Mouse (Mus musculus): Measurements from ENCODE around the gene Hoxa11. TPM values are rescaled to one million over a fixed set of nuclear protein-coding genes. Genes with fewer than 3 reads are reported as not detected.

Gene Hoxa11
- polyA plus RNA-seq, 1 experiment from 2014 or later = not detected

DNA sequence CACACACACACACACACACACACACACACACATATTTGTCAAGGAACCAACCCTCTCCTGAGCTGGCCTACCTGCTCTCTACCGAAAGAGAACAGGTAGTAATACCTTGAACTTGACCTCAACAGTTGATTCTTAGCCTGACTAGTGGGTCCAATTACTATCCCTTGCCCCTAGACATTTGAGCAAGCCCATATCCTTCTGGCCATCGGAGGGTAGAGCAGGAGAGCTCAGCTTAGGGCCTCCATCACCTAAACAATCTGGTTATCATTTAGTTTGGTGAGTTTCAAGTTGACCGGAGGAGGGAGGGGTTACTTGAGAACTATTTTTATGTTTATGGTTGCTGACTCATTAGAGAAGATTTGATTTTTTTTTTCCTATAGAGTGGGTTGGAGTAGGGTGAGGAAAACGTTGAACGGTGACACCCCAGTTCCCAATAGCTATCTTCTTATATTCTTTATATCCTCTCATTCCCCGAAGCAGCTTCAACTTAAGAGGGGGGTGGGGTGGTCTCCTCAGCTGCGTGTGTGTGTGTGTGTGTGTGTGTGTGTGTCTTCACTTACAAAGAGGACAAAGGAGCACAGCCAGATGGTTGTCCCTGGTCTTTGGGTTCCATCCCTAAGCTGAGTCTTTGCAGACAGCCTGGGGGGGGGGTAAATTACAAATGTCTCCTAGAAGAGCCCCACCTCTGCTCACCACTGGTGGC is 5.7 kb upstream of the Hoxa11 start:
- Histone ChIP-seq H3K9ac (no peak overlapping the region), H3K27ac (ENCODE audit: low read depth) (no peak overlapping the region), H3K9me3 (ENCODE audit: low read depth, low read length) (no peaks in the 10 kb centered on the region), H3K4me3 (ENCODE audit: low read depth, low read length) (no peak overlapping the region), H3K27me3 (ENCODE audit: insufficient read depth, low read length) (peaks cover 97% of the 10 kb centered on the region), H3K36me3 (ENCODE audit: insufficient read depth) (no peaks in the 10 kb centered on the region), H3K4me2 (no peak overlapping the region), H3K4me1 (ENCODE audit: insufficient read depth) (no peaks in the 10 kb centered on the region)
- TF ChIP-seq CTCF (IDR thresholded peaks at IDR 0.05; ENCODE audit: low read depth) = no peak
- no peak for ATAC-seq (ENCODE audit: insufficient read depth)
- DNase-seq = no peak
- WGBS = 9% methylated on average over 7 of the region's 7 CpGs

DNA sequence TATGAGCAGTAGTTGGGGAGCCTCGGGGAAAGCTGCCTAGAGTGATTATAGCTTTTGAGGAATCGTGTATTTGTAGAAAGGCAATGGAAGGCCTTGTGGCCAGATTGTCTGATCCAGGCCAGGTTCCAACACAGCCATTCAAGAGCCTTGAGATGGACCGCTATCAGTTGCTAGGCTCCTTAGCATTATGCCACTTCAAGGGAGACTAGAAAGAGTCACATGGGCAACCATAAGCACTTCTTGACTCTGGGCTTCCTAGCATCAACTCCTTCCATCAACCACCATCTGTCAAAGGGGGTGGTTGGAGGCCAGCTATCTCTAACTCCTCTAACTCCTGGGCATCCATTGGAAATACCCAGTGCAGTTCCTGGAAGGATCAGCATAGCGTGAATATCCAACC is 4.2 kb upstream of the Hoxa11 start:
- no peaks in the 10 kb centered on the region for H3K4me1 ChIP-seq (ENCODE audit: insufficient read depth)
- ATAC-seq (ENCODE audit: insufficient read depth) = no peak
- no peak overlapping the region for H3K9ac ChIP-seq
- no peak overlapping the region for H3K27ac ChIP-seq (ENCODE audit: low read depth)
- peaks cover 99% of the 10 kb centered on the region for H3K27me3 ChIP-seq (ENCODE audit: insufficient read depth, low read length)
- no peak for DNase-seq
- 4% methylated on average over 4 of the region's 4 CpGs for WGBS
- H3K4me2 ChIP-seq = no peak overlapping the region
- TF ChIP-seq CTCF (IDR thresholded peaks at IDR 0.05; ENCODE audit: low read depth) = no peak
- no peaks in the 10 kb centered on the region for H3K36me3 ChIP-seq (ENCODE audit: insufficient read depth)
- no peak overlapping the region for H3K4me3 ChIP-seq (ENCODE audit: low read depth, low read length)
- H3K9me3 ChIP-seq (ENCODE audit: low read depth, low read length) = no peaks in the 10 kb centered on the region

DNA sequence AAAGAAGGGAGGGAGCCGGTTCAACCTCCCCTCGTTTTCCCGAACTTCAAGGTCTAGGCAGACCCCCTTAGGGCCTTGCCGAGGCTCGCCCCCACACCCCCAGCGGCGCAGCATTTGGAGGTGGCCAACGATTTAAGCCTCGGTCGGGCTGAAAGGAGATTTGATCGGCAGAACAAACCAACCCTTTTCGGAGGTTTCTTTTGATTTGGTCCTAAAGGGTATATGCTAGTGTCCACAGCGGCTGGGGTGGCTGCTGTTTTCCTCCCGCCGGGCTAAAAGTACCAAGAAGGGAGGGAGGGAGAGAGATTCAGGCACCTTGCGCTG is 3.8 kb upstream of the Hoxa11 start:
- peaks cover 99% of the 10 kb centered on the region for H3K27me3 ChIP-seq (ENCODE audit: insufficient read depth, low read length)
- ATAC-seq (ENCODE audit: insufficient read depth) (no peak), DNase-seq (no peak)
- no peaks in the 10 kb centered on the region for H3K4me1 ChIP-seq (ENCODE audit: insufficient read depth)
- no peak overlapping the region for H3K27ac ChIP-seq (ENCODE audit: low read depth)
- under 1% methylated on average over 16 of the region's 16 CpGs for WGBS
- no peak overlapping the region for H3K9ac ChIP-seq
- no peaks in the 10 kb centered on the region for H3K9me3 ChIP-seq (ENCODE audit: low read depth, low read length)
- TF ChIP-seq CTCF (IDR thresholded peaks at IDR 0.05; ENCODE audit: low read depth) = no peak
- H3K4me2 ChIP-seq = no peak overlapping the region
- H3K36me3 ChIP-seq (ENCODE audit: insufficient read depth) = no peaks in the 10 kb centered on the region
- H3K4me3 ChIP-seq (ENCODE audit: low read depth, low read length) = no peak overlapping the region

DNA sequence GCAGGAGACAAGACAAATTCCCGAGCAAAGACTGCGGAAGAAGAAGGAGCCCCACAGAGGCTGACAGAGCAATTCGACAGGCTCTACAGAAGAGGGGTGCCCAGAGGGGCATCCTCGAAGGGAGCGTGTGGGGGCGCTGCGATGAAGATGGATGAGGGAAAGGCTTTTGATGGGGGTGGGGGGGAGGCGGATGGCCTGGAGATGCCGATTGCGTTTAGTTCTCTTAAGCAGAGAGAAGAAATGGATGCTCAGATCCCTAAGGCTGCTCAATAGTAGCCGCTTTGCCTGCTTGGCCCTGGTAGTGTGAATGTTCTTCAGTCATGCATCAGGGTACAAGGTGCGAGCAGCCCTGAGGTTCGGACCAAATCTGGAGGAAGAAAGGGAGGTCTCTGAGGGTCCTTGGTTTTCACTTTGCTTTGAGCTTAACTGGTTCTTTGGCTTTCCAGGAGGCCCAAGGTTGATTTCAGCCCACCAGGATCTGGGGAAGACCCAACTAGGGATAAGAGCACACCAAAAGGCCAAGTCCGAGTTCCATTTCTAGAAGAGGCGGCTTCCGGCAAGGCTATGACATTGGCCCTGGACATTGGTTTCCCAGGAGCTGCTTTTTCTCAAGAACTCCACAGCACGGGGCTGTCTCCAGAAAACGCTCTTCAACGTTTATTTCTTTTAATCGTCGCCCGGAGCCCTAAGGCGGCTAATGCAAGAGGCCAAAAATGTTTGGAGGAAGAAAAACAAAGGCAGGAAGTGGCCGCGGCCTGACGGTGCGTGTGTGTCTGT is 3.2 kb upstream of the Hoxa11 start:
- Histone ChIP-seq H3K4me1 (ENCODE audit: insufficient read depth) (no peaks in the 10 kb centered on the region), H3K4me2 (no peak overlapping the region), H3K9me3 (ENCODE audit: low read depth, low read length) (no peaks in the 10 kb centered on the region), H3K36me3 (ENCODE audit: insufficient read depth) (no peaks in the 10 kb centered on the region), H3K9ac (no peak overlapping the region), H3K27ac (ENCODE audit: low read depth) (no peak overlapping the region), H3K4me3 (ENCODE audit: low read depth, low read length) (no peak overlapping the region), H3K27me3 (ENCODE audit: insufficient read depth, low read length) (peaks cover 99% of the 10 kb centered on the region)
- DNase-seq (no peak), ATAC-seq (ENCODE audit: insufficient read depth) (no peak)
- WGBS = 2% methylated on average over 27 of the region's 27 CpGs
- no peak for TF ChIP-seq CTCF (IDR thresholded peaks at IDR 0.05; ENCODE audit: low read depth)

DNA sequence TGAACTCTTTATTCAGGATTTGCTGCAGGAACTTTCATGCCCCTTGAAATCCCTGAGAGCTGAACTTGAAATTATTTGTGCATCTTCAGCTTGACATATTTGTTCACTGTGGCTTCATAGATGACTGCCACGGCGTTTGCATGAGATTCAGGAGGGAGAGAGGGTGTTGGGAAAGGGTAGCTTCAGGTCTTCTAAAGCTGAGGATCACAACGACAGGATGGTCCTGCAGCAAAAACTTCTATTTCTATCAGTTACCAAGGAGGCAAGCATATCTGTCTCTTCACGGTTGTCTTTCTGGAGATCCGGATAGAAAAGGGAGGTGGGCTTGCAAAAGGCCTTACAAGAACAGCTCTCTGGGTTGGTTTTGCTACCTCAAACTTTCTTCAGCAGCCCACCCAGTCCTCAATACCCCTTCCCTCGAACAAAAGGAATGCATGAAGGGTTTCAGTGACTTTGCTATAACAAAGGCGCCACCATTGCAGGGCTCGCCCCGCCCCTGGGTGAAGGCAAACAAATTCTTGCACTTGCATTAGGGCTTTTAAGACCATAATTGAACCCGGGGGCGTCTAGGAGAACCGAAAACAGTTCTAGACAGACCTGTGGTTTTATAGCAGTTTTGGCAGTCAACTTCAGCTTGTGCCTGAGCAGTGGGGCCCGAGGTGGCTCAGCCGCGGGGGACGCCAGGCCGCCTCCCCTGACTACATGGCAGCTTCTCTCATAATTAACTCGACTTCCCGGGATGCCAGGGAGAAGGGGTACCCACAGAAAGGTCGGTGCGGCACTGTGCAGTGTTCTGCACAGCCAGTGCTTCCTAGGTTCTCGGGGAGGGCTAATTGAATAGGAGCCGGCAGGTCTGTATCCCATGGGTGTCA is 2.4 kb upstream of the Hoxa11 start:
- ATAC-seq (ENCODE audit: insufficient read depth) (no peak), DNase-seq (no peak)
- Histone ChIP-seq H3K4me2 (no peak overlapping the region), H3K4me3 (ENCODE audit: low read depth, low read length) (no peak overlapping the region), H3K9me3 (ENCODE audit: low read depth, low read length) (no peaks in the 10 kb centered on the region), H3K4me1 (ENCODE audit: insufficient read depth) (no peaks in the 10 kb centered on the region), H3K9ac (no peak overlapping the region), H3K27ac (ENCODE audit: low read depth) (no peak overlapping the region), H3K36me3 (ENCODE audit: insufficient read depth) (no peaks in the 10 kb centered on the region), H3K27me3 (ENCODE audit: insufficient read depth, low read length) (peaks cover 99% of the 10 kb centered on the region)
- 2% methylated on average over 23 of the region's 23 CpGs for WGBS
- no peak for TF ChIP-seq CTCF (IDR thresholded peaks at IDR 0.05; ENCODE audit: low read depth)

DNA sequence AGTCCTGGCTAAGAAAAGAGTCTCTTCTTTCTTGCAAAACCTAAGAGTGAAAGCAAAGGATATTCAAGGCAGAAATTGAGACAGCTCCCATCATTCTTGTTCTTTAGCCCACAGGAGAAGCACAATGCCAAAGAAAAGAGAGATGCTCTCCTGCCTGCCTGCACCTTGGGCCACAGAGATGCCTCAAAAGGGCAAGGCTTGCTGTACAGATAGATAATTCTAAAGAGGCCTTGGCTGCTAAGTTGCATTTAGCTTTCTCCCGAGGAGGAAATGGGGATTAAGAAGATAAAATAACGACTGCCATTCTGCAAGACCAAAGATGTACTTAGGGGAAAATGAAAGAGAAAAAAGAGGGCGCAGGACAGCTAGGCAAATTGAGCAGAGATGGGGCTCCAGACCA is 1.3 kb upstream of the Hoxa11 start:
- 6% methylated on average over 3 of the region's 3 CpGs for WGBS
- Histone ChIP-seq H3K9me3 (ENCODE audit: low read depth, low read length) (no peaks in the 10 kb centered on the region), H3K4me3 (ENCODE audit: low read depth, low read length) (no peak overlapping the region), H3K27ac (ENCODE audit: low read depth) (no peak overlapping the region), H3K4me2 (no peak overlapping the region; the same call in 1 of the 2 replicates), H3K27me3 (ENCODE audit: insufficient read depth, low read length) (peaks cover 99% of the 10 kb centered on the region), H3K9ac (no peak overlapping the region), H3K36me3 (ENCODE audit: insufficient read depth) (no peaks in the 10 kb centered on the region), H3K4me1 (ENCODE audit: insufficient read depth) (no peaks in the 10 kb centered on the region)
- ATAC-seq (ENCODE audit: insufficient read depth) (no peak), DNase-seq (no peak)
- TF ChIP-seq CTCF (IDR thresholded peaks at IDR 0.05; ENCODE audit: low read depth) = no peak

DNA sequence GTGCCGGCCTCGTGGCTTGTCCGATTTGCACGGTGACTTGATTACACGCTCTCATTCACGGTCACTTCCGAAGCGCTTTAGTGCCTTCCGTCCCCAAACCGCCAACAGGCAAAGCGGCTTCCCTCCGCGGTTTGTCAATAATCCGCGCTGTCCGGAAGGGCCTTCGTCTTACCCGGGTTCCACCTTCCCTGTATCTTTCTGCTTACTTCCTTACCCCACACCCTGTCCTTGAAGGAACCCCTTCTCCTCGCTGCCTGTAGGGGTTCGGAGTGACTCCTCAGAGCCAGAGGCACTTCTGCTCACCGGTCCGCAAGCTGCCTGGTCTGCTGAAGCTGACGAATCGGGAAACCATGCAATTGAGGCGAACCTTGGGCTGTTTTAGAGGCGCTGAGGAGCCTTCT is 793 bp upstream of the Hoxa11 start:
- DNase-seq (no peak), ATAC-seq (ENCODE audit: insufficient read depth) (no peak)
- no peak for TF ChIP-seq CTCF (IDR thresholded peaks at IDR 0.05; ENCODE audit: low read depth)
- Histone ChIP-seq H3K4me3 (ENCODE audit: low read depth, low read length) (peak overlapping the region; percentile 17; the same call in 1 of the 2 replicates), H3K4me1 (ENCODE audit: insufficient read depth) (no peaks in the 10 kb centered on the region), H3K27me3 (ENCODE audit: insufficient read depth, low read length) (peaks cover 99% of the 10 kb centered on the region), H3K4me2 (no peak overlapping the region; the same call in 1 of the 2 replicates), H3K36me3 (ENCODE audit: insufficient read depth) (no peaks in the 10 kb centered on the region), H3K27ac (ENCODE audit: low read depth) (no peak overlapping the region), H3K9me3 (ENCODE audit: low read depth, low read length) (no peaks in the 10 kb centered on the region), H3K9ac (no peak overlapping the region)
- WGBS = under 1% methylated on average over 26 of the region's 26 CpGs
